Mouse (Mus musculus): ENCODE results near the gene Brd4. TPM values are rescaled to one million over a fixed set of nuclear protein-coding genes. Genes with fewer than 3 reads are reported as not detected.

Brd4 gene
- 79.6 and 80.7 TPM in 2 replicates for polyA plus RNA-seq (2011; ENCODE audit: insufficient read length, low read depth, missing spikeins)

DNA sequence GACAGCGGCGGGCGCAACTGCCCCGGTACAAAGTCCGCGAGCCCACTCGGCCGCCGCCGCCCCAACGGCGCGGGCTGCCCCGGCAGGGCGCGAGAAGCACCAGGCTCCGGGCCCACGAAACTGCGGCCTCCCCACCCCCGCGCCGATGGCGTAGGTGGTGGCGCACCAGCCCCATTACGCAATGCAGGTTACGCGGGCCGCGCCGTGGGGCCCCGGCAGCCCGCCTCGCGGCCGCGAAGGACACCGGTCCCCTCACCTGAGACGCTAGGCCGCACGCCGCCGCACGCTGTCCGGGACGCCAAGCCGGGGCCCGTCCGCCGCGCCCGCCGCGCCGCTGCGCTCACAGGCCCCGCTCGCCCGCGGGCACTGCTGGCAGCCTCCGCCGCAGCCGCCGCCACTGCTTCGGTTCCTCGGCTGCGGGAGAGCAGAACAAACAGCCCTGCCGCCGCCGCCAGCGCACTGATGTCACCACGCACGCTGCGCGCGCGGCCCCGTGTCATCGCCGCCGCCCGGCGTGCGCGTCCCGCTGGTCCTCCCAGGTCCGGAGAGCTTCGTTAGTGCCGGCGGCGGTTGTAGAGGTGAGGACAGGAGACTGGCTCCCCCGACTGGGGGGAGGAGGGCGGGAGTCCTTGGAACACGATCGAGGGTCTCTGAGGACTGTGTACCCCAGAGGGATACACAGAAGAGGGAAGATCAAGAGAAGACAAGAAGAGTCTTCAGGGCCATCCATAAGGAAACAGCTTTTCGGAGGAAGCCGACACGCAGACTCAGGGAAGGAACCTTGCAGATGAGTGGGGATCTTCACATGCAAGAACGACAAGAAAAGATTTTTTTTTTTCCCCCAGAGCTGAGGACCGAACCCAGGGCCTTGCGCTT, at the start of gene Brd4:
Gene Brd4 (minus strand): TSS at position 461 of the 876 bp plus-strand sequence.
- TF ChIP-seq CTCF (IDR thresholded peaks at IDR 0.05; ENCODE audit: borderline replicate concordance, insufficient read depth, low read length), result no peak
- TF ChIP-seq POLR2A (IDR thresholded peaks at IDR 0.05; ENCODE audit: low read depth, low read length), result peak; percentile 90
- Histone ChIP-seq H3K4me1 (ENCODE audit: control insufficient read depth, insufficient read depth, low read length) (peaks cover 6% of the 10 kb centered on the region), H3K4me3 (ENCODE audit: insufficient read depth, low read length) (peak within 1 kb of the TSS; percentile 97), H3K27ac (ENCODE audit: insufficient read depth, low read length) (peak within 1 kb of the TSS; percentile 97)

DNA sequence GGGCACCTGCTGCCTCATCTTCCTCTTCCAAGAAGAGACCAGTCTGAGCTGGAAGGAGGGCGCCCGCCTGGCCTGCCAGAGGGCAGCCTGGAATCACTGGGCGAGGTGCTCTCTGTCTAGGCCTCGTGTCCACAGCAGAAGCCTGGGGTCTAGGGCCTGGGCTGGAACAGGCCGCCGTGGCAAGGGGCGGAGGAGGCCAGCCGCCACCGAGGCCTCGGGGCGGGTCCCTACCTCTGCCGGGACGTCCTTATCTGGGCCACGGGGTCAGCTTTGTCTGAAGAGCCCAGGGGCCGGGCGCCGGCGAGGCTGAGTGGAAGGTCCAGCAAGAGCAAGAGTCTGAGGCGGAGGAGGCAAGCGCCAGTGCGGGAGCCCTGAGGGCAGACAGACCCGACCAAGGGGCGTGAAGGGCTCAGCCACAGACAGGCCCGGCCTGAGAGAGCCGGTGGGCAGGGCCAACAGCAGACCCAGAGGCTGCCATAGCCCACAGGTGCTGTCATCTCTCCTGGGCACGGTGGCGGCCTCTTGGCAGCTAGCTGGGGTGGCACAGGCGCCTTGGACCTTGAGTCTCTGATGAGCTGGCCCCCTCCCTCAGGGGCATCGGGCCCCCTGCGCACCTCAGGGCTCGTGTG, 49.3 kb upstream of the Brd4 start:
- Histone ChIP-seq H3K4me3 (ENCODE audit: insufficient read depth, low read length) (no peak overlapping the region), H3K27ac (ENCODE audit: insufficient read depth, low read length) (no peak overlapping the region), H3K4me1 (ENCODE audit: control insufficient read depth, insufficient read depth, low read length) (no peaks in the 10 kb centered on the region)
- TF ChIP-seq CTCF (IDR thresholded peaks at IDR 0.05; ENCODE audit: borderline replicate concordance, insufficient read depth, low read length), result no peak
- no peak for TF ChIP-seq POLR2A (IDR thresholded peaks at IDR 0.05; ENCODE audit: low read depth, low read length)

DNA sequence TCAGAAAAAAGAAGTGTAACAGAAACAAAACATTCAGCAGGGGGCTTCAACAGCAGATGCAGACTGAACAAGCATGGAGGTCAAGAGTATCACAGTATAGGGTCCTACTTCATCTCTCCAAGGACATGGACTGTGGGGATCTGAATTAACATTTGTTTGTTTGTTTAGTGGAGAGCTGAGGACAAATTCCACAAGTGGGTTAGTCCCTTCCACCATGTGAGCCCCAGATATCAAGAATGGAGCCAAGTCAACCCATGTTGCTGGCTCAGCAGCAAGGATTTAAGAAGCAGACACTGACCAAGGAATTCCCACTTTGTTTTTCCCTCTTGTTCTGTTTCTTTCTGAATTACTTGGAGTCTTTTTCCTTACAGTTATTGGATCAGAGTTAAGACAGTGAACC, 43.0 kb upstream of the Brd4 start:
- Histone ChIP-seq H3K27ac (ENCODE audit: insufficient read depth, low read length) (no peak overlapping the region), H3K4me3 (ENCODE audit: insufficient read depth, low read length) (no peak overlapping the region), H3K4me1 (ENCODE audit: control insufficient read depth, insufficient read depth, low read length) (no peaks in the 10 kb centered on the region)
- no peak for TF ChIP-seq POLR2A (IDR thresholded peaks at IDR 0.05; ENCODE audit: low read depth, low read length)

DNA sequence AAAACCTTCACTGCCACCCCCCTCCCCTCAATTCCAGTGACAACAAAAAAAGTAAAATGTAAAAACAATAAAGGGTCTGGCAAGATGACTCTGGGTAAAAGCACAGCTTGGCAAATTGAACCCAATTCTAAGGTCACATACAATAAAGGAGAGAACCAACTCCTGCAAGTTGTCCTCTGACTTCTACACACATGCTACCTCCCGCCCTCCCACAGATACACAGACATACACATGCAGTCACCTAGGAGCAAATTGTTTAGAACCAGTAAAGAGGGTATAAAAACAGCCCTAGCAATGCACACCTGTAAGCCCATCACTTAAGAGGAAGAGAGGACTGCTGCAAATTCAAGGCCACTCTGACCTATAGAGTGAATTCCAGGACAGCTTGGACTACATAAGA, 38.3 kb upstream of the Brd4 start:
- TF ChIP-seq CTCF (IDR thresholded peaks at IDR 0.05; ENCODE audit: borderline replicate concordance, insufficient read depth, low read length) (no peak), POLR2A (IDR thresholded peaks at IDR 0.05; ENCODE audit: low read depth, low read length) (no peak)
- Histone ChIP-seq H3K4me3 (ENCODE audit: insufficient read depth, low read length) (no peak overlapping the region), H3K27ac (ENCODE audit: insufficient read depth, low read length) (no peak overlapping the region), H3K4me1 (ENCODE audit: control insufficient read depth, insufficient read depth, low read length) (peaks cover 3% of the 10 kb centered on the region)

DNA sequence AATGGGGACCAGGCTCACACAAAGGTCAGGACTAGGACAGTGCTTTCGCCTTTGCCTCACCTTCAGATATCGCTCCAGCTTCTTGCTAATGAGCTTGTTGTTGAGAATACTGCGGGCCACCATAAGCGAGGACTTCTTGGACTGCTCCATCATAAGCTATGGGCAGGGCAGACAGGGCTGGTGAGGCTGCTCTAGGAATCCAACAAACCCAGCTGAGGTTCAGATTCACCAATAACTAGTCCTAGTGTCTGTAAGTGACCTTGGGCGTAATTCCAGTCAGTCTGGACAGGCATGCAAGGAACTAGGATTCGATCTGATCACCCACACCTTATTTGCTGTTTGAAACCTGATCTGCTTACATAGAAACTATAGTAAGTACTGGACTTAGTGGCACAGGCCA, 37.3 kb upstream of the Brd4 start:
- TF ChIP-seq POLR2A (IDR thresholded peaks at IDR 0.05; ENCODE audit: low read depth, low read length) (no peak), CTCF (IDR thresholded peaks at IDR 0.05; ENCODE audit: borderline replicate concordance, insufficient read depth, low read length) (no peak)

DNA sequence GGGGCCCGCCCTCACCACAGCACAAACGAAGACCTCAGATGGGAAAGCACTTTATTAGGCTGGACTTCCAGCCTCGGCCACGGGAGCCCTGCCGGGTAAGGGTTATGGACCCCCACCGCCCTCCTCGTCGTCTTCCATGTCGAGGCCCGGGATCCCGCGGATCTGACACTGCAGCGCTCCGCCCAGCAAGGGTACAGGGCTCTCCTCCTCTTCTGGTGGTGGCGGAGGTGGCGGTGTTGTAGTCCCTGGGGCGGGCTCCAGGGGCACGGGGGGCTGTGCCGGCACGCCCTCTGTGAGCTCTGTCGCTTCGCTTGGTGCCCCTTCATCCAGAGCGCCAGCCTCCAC, 36.8 kb upstream of the Brd4 start:
- peak; percentile 76 for TF ChIP-seq POLR2A (IDR thresholded peaks at IDR 0.05; ENCODE audit: low read depth, low read length)
- no peak for TF ChIP-seq CTCF (IDR thresholded peaks at IDR 0.05; ENCODE audit: borderline replicate concordance, insufficient read depth, low read length)
- H3K27ac ChIP-seq (ENCODE audit: insufficient read depth, low read length), result peak overlapping the region; percentile 66
- peak overlapping the region; percentile 76 for H3K4me3 ChIP-seq (ENCODE audit: insufficient read depth, low read length)
- H3K4me1 ChIP-seq (ENCODE audit: control insufficient read depth, insufficient read depth, low read length), result peaks cover 3% of the 10 kb centered on the region

More for the DNA sequence above, 37.3 kb upstream of the Brd4 start:
- Histone ChIP-seq H3K4me1 (ENCODE audit: control insufficient read depth, insufficient read depth, low read length) (peaks cover 3% of the 10 kb centered on the region), H3K4me3 (ENCODE audit: insufficient read depth, low read length) (peak overlapping the region; percentile 76), H3K27ac (ENCODE audit: insufficient read depth, low read length) (peak overlapping the region; percentile 66; the same call in 1 of the 2 replicates)

DNA sequence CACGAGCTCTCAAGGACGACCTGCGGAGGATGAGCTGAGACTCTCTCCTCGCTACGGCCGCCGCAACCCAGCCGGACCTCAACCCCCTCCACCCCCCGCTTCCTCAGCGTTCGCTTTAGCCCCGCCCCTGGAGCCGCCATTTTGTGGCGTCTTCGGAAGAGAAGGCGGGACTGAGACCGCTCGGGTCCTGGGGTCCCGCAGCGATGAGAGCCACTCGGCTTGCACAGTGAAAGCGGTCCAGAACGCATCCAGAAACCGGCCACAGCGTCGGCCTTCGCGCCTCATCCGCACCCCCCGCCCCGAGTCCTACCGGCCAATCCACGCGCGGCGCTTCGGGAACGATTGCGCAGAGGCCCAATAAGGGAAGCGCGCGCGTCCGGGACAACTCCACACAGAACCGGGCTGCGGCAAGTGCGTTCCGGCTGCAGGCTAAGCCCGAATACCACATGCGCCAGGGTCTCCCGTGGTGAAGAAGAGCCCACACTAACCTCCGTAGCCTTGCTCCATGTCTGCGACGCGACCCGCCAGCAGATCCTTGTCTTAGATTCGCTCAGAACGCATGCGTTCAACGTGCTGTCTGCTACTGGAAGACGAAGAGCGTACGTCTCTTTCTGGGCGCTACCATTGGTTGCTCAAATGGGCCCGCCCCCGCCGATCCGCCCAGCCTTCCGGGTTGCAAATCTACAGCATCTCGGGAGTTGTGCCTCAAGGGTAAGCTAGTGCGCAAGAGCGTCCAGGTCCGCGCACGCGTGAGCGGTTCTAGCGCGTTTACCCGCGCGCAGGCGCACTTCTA, 36.3 kb upstream of the Brd4 start, which contains the start of gene Akap8:
Gene Akap8 (minus strand): TSS at position 642 of the 793 bp plus-strand sequence.
- H3K4me3 ChIP-seq (ENCODE audit: insufficient read depth, low read length), result peak within 1 kb of the TSS; percentile 76
- peaks cover 3% of the 10 kb centered on the region for H3K4me1 ChIP-seq (ENCODE audit: control insufficient read depth, insufficient read depth, low read length)
- no peak for TF ChIP-seq CTCF (IDR thresholded peaks at IDR 0.05; ENCODE audit: borderline replicate concordance, insufficient read depth, low read length)
- peak; percentile 92 for TF ChIP-seq POLR2A (IDR thresholded peaks at IDR 0.05; ENCODE audit: low read depth, low read length)
- peak within 1 kb of the TSS; percentile 81 for H3K27ac ChIP-seq (ENCODE audit: insufficient read depth, low read length)

DNA sequence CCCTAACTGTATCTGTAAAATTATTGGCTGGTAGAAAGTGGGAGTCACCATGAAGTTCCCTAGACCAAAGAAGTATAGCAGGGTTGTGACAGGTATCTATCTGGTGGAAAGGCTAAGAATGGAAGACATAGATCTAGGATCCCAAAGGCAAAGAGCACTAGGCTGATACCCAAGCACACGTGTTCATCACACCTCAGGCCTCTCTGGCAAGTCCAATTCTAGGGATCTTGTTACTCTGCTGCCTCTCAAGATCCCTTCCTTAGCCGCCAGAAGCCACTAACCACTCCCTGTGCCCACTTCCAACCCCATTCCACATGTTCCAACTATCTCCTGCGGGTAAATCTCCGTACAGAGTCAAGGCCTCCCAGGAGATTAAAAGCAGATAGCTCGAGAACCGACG, 35.4 kb upstream of the Brd4 start:
- peak overlapping the region; percentile 81; the same call in 1 of the 2 replicates for H3K27ac ChIP-seq (ENCODE audit: insufficient read depth, low read length)
- peak overlapping the region; percentile 69 for H3K4me3 ChIP-seq (ENCODE audit: insufficient read depth, low read length)
- TF ChIP-seq POLR2A (IDR thresholded peaks at IDR 0.05; ENCODE audit: low read depth, low read length) (no peak), CTCF (IDR thresholded peaks at IDR 0.05; ENCODE audit: borderline replicate concordance, insufficient read depth, low read length) (no peak)
- peaks cover 3% of the 10 kb centered on the region for H3K4me1 ChIP-seq (ENCODE audit: control insufficient read depth, insufficient read depth, low read length)

DNA sequence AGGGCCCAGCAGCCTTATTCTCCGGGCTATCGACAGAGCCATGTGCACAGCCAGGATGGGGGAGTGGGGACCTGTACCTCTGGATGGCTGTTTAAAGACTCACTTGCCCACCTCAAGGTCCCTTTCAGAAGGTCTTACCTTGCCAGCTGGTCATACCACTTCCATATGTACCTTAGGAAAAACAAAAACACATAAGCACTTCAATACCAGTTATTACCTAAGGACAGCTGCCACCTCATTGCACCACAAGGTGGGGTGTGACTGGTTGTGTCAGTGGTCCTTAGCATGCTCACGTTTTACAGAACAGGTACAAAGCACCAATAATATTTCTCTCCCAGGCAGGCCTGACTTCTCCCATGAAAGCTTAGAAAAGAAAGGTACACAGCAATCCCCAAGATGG, 33.2 kb upstream of the Brd4 start:
- TF ChIP-seq POLR2A (IDR thresholded peaks at IDR 0.05; ENCODE audit: low read depth, low read length), result no peak
- TF ChIP-seq CTCF (IDR thresholded peaks at IDR 0.05; ENCODE audit: borderline replicate concordance, insufficient read depth, low read length), result no peak
- Histone ChIP-seq H3K4me1 (ENCODE audit: control insufficient read depth, insufficient read depth, low read length) (peaks cover 3% of the 10 kb centered on the region), H3K4me3 (ENCODE audit: insufficient read depth, low read length) (no peak overlapping the region), H3K27ac (ENCODE audit: insufficient read depth, low read length) (no peak overlapping the region)

Data from embryonic fibroblast, embryonic 13.5 days (primary cell).